Mouse (Mus musculus) megakaryocyte, embryonic 14.5 days (primary cell): ENCODE measurements around the gene Calhm6.

Source experiments
- FLI1 ChIP-seq: IDR thresholded peaks from 2 replicates; pipeline ENCODE4 v1.6.1; 2012; ENCODE audit warnings: low read length, inconsistent platforms, mixed read lengths
- GATA1 ChIP-seq: IDR thresholded peaks from 3 replicates; pipeline ENCODE4 v1.6.1; 2012; ENCODE audit warnings: mixed read lengths, low read length, inconsistent platforms, borderline replicate concordance

- no peak for TF ChIP-seq FLI1
- TF ChIP-seq GATA1, result no peak
Observed at GRCm38 (mm10) chr10:34139768-34140167, 12.0 kb upstream of the Calhm6 start.
